In the genomic region with DNA sequence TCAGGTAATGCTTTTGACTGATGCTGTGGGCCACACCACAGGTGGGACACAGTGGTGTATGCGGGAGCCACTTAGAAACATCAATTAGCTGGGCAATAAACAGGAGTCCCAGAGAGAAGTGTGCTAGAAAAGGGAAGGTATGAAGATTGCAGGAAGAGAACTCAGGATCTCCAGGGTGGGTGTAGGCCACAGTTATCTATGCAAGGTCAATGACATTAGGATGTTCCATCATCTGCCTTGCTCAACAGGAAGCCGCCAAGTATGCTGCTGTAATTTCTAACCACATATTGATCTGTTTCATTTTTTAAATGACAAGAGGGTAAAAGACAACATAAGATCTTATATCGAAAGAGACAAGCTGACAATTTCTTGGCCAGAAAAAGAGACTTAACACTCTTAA, we compare ENCODE assay signal across 25 mouse cellular contexts.
A peak's percentile ranks its signal among the peaks of the same experiment; 100 is the strongest.
DNase-seq lines count a peak whose midpoint lies in the region; ATAC-seq and TF ChIP-seq lines count a peak whose summit lies in the region.
"Had no signal": no experiment of that assay in that cellular context is flagged by ENCODE, and none has a peak within 500 bp of the region (broad histone marks: within the 10 kb centered on the region; RNA-seq: fewer than 3 reads in every experiment).

No protein-coding gene starts in this region.

- no peaks in the 10 kb centered on the region for H3K4me1 ChIP-seq in heart, embryonic 10.5 days
- no peaks in the 10 kb centered on the region for H3K4me1 ChIP-seq in lung, postnatal 0 days (ENCODE audit: insufficient read depth, low read depth, low read length)
- H3K4me1 ChIP-seq: forebrain, embryonic 13.5 days; forebrain, embryonic 15.5 days had no signal

- H3K9me3 ChIP-seq in heart, embryonic 10.5 days: no peaks in the 10 kb centered on the region
- no peaks in the 10 kb centered on the region for H3K9me3 ChIP-seq in lung, postnatal 0 days (ENCODE audit: low read length)
- H3K9me3 ChIP-seq: embryonic facial prominence, embryonic 10.5 days; embryonic facial prominence, embryonic 12.5 days; forebrain, embryonic 13.5 days; forebrain, embryonic 15.5 days had no signal

- TF ChIP-seq CTCF in lung, postnatal 0 days (IDR thresholded peaks at IDR 0.05): no peak

- H3K36me3 ChIP-seq in heart, embryonic 10.5 days: no peaks in the 10 kb centered on the region
- no peaks in the 10 kb centered on the region for H3K36me3 ChIP-seq in lung, postnatal 0 days (ENCODE audit: insufficient read depth, low read length)
- H3K36me3 ChIP-seq: embryonic facial prominence, embryonic 10.5 days; embryonic facial prominence, embryonic 12.5 days; forebrain, embryonic 15.5 days; G1E had no signal

- peak; percentile 10 for DNase-seq in heart, embryonic 10.5 days (ENCODE audit: low spot score)
- DNase-seq in heart, adult 8-10 months (ENCODE audit: low spot score): no peak
- no peak for DNase-seq in natural killer cell, adult 2 months (ENCODE audit: low spot score in 2 of 2)
- DNase-seq in lung, postnatal 0 days (ENCODE audit: low spot score): no peak
- DNase-seq: adrenal gland, adult 8-10 months; adrenal gland, postnatal 14 days; adrenal gland, postnatal 36 days; B cell, adult 2 months; cerebellum, adult 11-12 months; cerebellum, adult 2 months; cerebellum, adult 9-11 months; cerebellum, postnatal 14 days; cerebellum, postnatal 36 days; forebrain, postnatal 0 days had no signal

- H3K9ac ChIP-seq in lung, postnatal 0 days (replicated peaks; ENCODE audit: low read depth): no peak overlapping the region
- H3K9ac ChIP-seq: embryonic facial prominence, embryonic 12.5 days; forebrain, embryonic 13.5 days; forebrain, embryonic 15.5 days; forebrain, postnatal 0 days had no signal

- no peak for TF ChIP-seq EP300 in lung, postnatal 0 days (IDR thresholded peaks at IDR 0.05)

- peak; percentile 56; the same call in 1 of the 2 replicates for ATAC-seq in common myeloid progenitor, adult 5-6 weeks (replicated peaks; ENCODE audit: low read depth, poor library complexity, severe bottlenecking)
- ATAC-seq in megakaryocyte, adult 5-6 weeks (ENCODE audit: poor library complexity, severe bottlenecking): peak; percentile 90
- no peak for ATAC-seq in lung, postnatal 0 days
- ATAC-seq: activated CD4-positive, CD25-positive, alpha-beta regulatory T cell, adult 4 months; CD4-positive, CD25-positive, alpha-beta regulatory T cell, adult 4 months; forebrain, embryonic 13.5 days; forebrain, embryonic 15.5 days; forebrain, postnatal 0 days; Patski had no signal

- H3K27me3 ChIP-seq in heart, embryonic 10.5 days (ENCODE audit: insufficient read depth, poor library complexity, severe bottlenecking): peaks cover 6% of the 10 kb centered on the region; the same call in 1 of the 2 replicates
- H3K27me3 ChIP-seq in lung, postnatal 0 days (replicated peaks; ENCODE audit: insufficient read depth, low read length): no peaks in the 10 kb centered on the region
- H3K27me3 ChIP-seq: CH12.LX; embryonic facial prominence, embryonic 12.5 days; forebrain, embryonic 13.5 days; forebrain, embryonic 15.5 days had no signal

- no peak overlapping the region for H3K4me3 ChIP-seq in heart, embryonic 10.5 days
- no peak overlapping the region for H3K4me3 ChIP-seq in lung, postnatal 0 days (ENCODE audit: low read depth, low read length)
- H3K4me3 ChIP-seq: embryonic facial prominence, embryonic 10.5 days; embryonic facial prominence, embryonic 12.5 days; forebrain, embryonic 13.5 days; forebrain, embryonic 15.5 days had no signal

- H3K27ac ChIP-seq in heart, embryonic 10.5 days: no peak overlapping the region
- no peak overlapping the region for H3K27ac ChIP-seq in lung, postnatal 0 days (ENCODE audit: low read length)
- H3K27ac ChIP-seq: embryonic facial prominence, embryonic 10.5 days; embryonic facial prominence, embryonic 12.5 days; forebrain, embryonic 13.5 days; forebrain, embryonic 15.5 days had no signal

- WGBS in heart, embryonic 10.5 days: 90% methylated on average over 3 of the region's 3 CpGs
- 84% methylated on average over 3 of the region's 3 CpGs for WGBS in lung, postnatal 0 days

- no peak overlapping the region for H3K4me2 ChIP-seq in lung, postnatal 0 days (replicated peaks; ENCODE audit: low read depth, low read length)
- H3K4me2 ChIP-seq: embryonic facial prominence, embryonic 12.5 days; forebrain, embryonic 13.5 days; forebrain, embryonic 15.5 days had no signal
